Mouse (Mus musculus) heart, embryonic 12.5 days (tissue): Measurements from ENCODE around the gene Nob1. TPM values are rescaled to one million over a fixed set of nuclear protein-coding genes. Genes with fewer than 3 reads are reported as not detected.
A peak's percentile ranks its signal among the peaks of the same experiment; 100 is the strongest.

Experiments
- ATAC-seq: fragments of 200-750 bp; cut with Nextera tagmentation; 2 replicates; pipeline ENCODE4 v1.8.0; 2017; ENCODE audit warnings: moderate TSS enrichment, moderate library complexity; ENCODE audit not compliant: insufficient number of reproducible peaks, low FRiP score
- H3K27ac ChIP-seq: fragments of 300-500 bp; sonication (generic); 2 replicates; pipeline ENCODE4 v1.5.1; 2016; ENCODE audit warnings: mild to moderate bottlenecking, moderate library complexity; ENCODE audit not compliant: poor library complexity, severe bottlenecking
- H3K27me3 ChIP-seq: fragments of 300-500 bp; sonication (generic); replicated peaks from 2 replicates; pipeline ENCODE4 v1.6.1; 2016; ENCODE audit warnings: mild to moderate bottlenecking, moderate library complexity
- H3K36me3 ChIP-seq: fragments of 300-500 bp; sonication (generic); 2 replicates; pipeline ENCODE4 v1.6.1; 2016; ENCODE audit warnings: mild to moderate bottlenecking, moderate library complexity
- H3K4me1 ChIP-seq: fragments of 300-500 bp; sonication (generic); replicated peaks from 2 replicates; pipeline ENCODE4 v1.6.1; 2016; ENCODE audit warnings: mild to moderate bottlenecking
- H3K4me2 ChIP-seq: fragments of 300-500 bp; sonication (generic); 2 replicates; pipeline ENCODE4 v1.6.1; 2016; ENCODE audit warnings: mild to moderate bottlenecking, moderate library complexity
- H3K4me3 ChIP-seq: fragments of 300-500 bp; sonication (generic); 2 replicates; pipeline ENCODE4 v1.5.1; 2016; ENCODE audit warnings: mild to moderate bottlenecking
- H3K9ac ChIP-seq: fragments of 300-500 bp; sonication (generic); 2 replicates; pipeline ENCODE4 v1.6.1; 2016; ENCODE audit warnings: mild to moderate bottlenecking, moderate library complexity
- H3K9me3 ChIP-seq: fragments of 300-500 bp; sonication (generic); replicated peaks from 2 replicates; pipeline ENCODE4 v1.6.1; 2016; ENCODE audit warnings: mild to moderate bottlenecking, moderate library complexity
- WGBS: fragments of 180-500 bp; shearing (Covaris S2); methylation state at CpG from one replicate; pipeline ENCODE4 v1.1.7; 2016; 5-methylcytosine and 5-hydroxymethylcytosine counted together
- polyA plus RNA-seq: library from polyadenylated mRNA; unstranded; fragments of >200 nt; fragmentation: Nextera tagmentation; extraction: Ambion mirVana; gene quantifications from 2 replicates; pipeline ENCODE4 v1.2.1, GENCODE M21; 2016

Gene Nob1
- polyA plus RNA-seq, 1 experiment from 2014 or later, result 47.0 TPM

DNA sequence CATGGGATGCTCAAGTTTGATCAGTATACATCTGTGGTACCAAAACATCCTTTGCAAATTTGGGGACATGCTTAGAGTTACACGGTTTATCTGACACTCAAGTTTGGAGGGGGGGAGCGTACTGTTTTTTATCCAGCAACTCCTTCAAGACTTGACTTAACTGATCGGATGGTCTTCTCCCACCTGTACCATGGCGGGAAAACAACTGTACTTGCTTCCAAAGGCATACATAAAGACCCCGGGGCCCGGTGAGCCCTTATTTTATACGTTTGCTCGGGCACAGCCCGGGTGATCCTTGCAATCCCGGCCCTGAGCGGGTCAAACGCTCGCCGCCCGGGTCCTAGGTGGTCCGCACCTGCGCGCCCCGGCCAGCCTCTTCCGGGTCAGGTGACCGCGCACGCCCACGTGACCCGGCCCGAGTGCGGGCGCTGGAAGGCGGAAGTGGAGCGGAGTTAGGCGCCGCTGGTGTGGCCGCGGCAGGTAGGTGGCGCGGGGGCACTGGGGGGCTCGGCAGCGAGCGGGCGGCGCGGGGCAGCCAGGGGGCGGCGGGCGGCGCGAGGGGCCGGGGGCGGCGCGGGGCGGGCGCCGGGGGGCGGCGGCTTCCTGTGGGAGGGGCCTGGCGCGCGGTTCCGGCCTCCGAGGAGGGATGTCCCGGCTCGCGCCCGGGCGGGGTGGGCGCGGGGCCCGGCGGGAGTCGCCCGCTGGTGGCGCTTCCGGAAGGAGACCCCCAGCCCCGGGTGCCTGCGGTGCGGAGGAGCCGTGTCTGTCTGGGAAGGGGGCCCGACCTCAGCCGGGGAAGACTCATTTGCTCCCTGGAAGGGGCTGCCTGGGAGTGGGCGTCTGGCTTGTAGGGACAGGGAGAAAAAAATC lies 11.3 kb upstream of the Nob1 start, which contains the start of gene Wwp2:
Wwp2 (plus strand) TSS at position 404 of the 870 bp plus-strand sequence.
- peak within 1 kb of the TSS; percentile 78 for H3K4me2 ChIP-seq
- ATAC-seq, result peak; percentile 91
- H3K36me3 ChIP-seq, result no peaks in the 10 kb centered on the region
- H3K27ac ChIP-seq, result peak within 1 kb of the TSS; percentile 87
- peaks cover 11% of the 10 kb centered on the region for H3K4me1 ChIP-seq
- no peaks in the 10 kb centered on the region for H3K9me3 ChIP-seq
- H3K27me3 ChIP-seq, result no peaks in the 10 kb centered on the region
- peak within 1 kb of the TSS; percentile 89 for H3K4me3 ChIP-seq
- under 1% methylated on average over 60 of the region's 81 CpGs for WGBS
- H3K9ac ChIP-seq, result peak within 1 kb of the TSS; percentile 92

- ATAC-seq, result 0 out of 2 replicates have a peak, but pooled peaks have one; percentile 0
- Histone ChIP-seq H3K4me3 (peak overlapping the region; percentile 89), H3K9ac (peak overlapping the region; percentile 92; the same call in 1 of the 2 replicates), H3K4me1 (peaks cover 11% of the 10 kb centered on the region), H3K36me3 (no peaks in the 10 kb centered on the region), H3K4me2 (peak overlapping the region; percentile 78), H3K27me3 (no peaks in the 10 kb centered on the region), H3K27ac (no peak overlapping the region), H3K9me3 (no peaks in the 10 kb centered on the region)
- 31% methylated on average over 11 of the region's 11 CpGs for WGBS
Observed at GRCm38 (mm10) chr8:107435421-107435961, 10.6 kb upstream of the Nob1 start.

GRCm38 (mm10) chr8:107430821-107431220 lies 6.0 kb upstream of the Nob1 start:
- Histone ChIP-seq H3K4me3 (no peak overlapping the region), H3K9me3 (no peaks in the 10 kb centered on the region), H3K4me2 (no peak overlapping the region), H3K9ac (no peak overlapping the region), H3K27me3 (peaks cover 10% of the 10 kb centered on the region; the same call in 1 of the 2 replicates), H3K36me3 (no peaks in the 10 kb centered on the region), H3K27ac (no peak overlapping the region), H3K4me1 (peaks cover 6% of the 10 kb centered on the region; the same call in 1 of the 2 replicates)
- no peak for ATAC-seq
- WGBS, result 79% methylated on average over 8 of the region's 8 CpGs

DNA sequence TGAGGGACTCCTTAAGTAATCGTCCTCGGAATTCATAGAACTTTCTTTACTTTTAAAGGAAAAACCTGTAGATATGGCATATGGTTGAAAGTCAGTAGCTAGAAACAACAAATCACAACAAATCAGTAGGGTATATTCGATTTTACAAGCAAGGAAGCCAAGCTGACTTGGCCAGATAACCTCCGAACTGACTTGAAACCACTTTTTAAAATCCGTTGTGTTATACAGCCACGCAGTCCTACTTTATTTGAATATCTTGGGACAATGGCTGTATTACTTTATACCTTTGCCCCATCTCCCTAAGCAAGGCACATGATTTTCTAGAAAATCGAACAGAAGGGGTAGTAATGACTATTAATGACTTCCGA lies 363 bp upstream of the Nob1 start:
- 43% methylated on average over 8 of the region's 8 CpGs for WGBS
- ATAC-seq, result no peak
- peaks cover 11% of the 10 kb centered on the region; the same call in 1 of the 2 replicates for H3K4me1 ChIP-seq
- H3K27me3 ChIP-seq, result peaks cover 9% of the 10 kb centered on the region; the same call in 1 of the 2 replicates
- no peaks in the 10 kb centered on the region for H3K9me3 ChIP-seq
- no peak overlapping the region for H3K9ac ChIP-seq
- H3K4me2 ChIP-seq, result 0 out of 2 replicates have a peak overlapping the region, but pooled peaks have one; percentile 83
- H3K27ac ChIP-seq, result no peak overlapping the region
- H3K36me3 ChIP-seq, result peaks cover 22% of the 10 kb centered on the region
- H3K4me3 ChIP-seq, result peak overlapping the region; percentile 89; the same call in 1 of the 2 replicates

GRCm38 (mm10) chr8:107424176-107424575 lies 675 bp downstream of the Nob1 start:
- Histone ChIP-seq H3K9ac (peak overlapping the region; percentile 83), H3K9me3 (no peaks in the 10 kb centered on the region), H3K4me3 (peak overlapping the region; percentile 89), H3K36me3 (peaks cover 32% of the 10 kb centered on the region), H3K4me2 (peak overlapping the region; percentile 83), H3K27me3 (peaks cover 4% of the 10 kb centered on the region; the same call in 1 of the 2 replicates), H3K4me1 (peaks cover 11% of the 10 kb centered on the region; the same call in 1 of the 2 replicates), H3K27ac (peak overlapping the region; percentile 13; the same call in 1 of the 2 replicates)
- 0 out of 2 replicates have a peak, but pooled peaks have one; percentile 5 for ATAC-seq
- WGBS, result 26% methylated on average over 9 of the region's 9 CpGs

DNA sequence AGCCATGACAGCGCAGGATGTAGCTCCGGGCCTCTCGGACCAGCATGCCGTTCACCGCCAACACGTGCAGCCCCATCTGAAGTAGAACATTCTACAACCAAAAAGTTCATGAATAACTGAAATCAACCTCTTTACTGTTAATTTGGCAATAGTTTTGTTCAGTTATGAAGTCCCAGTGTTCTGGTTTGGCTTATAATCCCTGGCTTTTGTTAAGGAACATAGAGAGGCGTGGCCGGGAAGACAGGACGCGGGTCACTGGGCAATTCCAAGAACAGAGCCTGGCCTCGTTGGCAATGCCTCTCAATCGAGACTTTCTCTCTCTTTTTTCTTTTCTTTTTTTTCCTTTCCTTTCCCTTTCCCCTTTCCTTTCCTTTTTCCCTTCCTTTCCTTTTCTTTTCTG lies 7.8 kb downstream of the Nob1 start:
- Histone ChIP-seq H3K4me3 (no peak overlapping the region), H3K36me3 (peaks cover 96% of the 10 kb centered on the region), H3K4me2 (no peak overlapping the region), H3K9me3 (no peaks in the 10 kb centered on the region), H3K4me1 (no peaks in the 10 kb centered on the region), H3K27me3 (no peaks in the 10 kb centered on the region), H3K27ac (no peak overlapping the region), H3K9ac (no peak overlapping the region)
- no peak for ATAC-seq
- 92% methylated on average over 12 of the region's 12 CpGs for WGBS

GRCm38 (mm10) chr8:107413881-107414280 lies 11.0 kb downstream of the Nob1 start:
- no peak overlapping the region for H3K27ac ChIP-seq
- WGBS, result 91% methylated on average over 10 of the region's 10 CpGs
- no peak overlapping the region for H3K9ac ChIP-seq
- H3K9me3 ChIP-seq, result no peaks in the 10 kb centered on the region
- peaks cover 94% of the 10 kb centered on the region for H3K36me3 ChIP-seq
- ATAC-seq, result no peak
- no peak overlapping the region for H3K4me2 ChIP-seq
- no peaks in the 10 kb centered on the region for H3K4me1 ChIP-seq
- H3K27me3 ChIP-seq, result no peaks in the 10 kb centered on the region
- H3K4me3 ChIP-seq, result no peak overlapping the region

DNA sequence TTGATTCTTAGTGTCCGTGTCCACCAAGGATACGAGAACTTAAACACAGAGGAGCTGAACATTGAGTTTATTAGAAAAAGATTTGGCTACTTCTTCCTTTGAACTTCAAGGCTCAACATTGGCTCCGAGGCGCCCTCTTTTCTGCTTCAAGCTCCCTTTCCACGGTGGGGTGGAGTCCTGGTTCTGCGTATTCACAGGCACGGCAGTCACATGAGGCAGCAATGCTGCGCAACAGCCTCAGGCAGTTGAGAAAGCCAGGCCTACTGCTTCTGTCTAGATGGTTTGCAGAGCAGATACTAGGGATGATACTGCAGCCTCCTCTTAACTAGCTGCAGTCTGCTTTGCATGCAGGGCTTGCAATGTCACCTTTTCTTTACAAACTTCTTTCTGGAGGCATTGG lies 12.3 kb downstream of the Nob1 start:
- Histone ChIP-seq H3K4me2 (no peak overlapping the region), H3K4me3 (no peak overlapping the region), H3K27me3 (no peaks in the 10 kb centered on the region), H3K9me3 (no peaks in the 10 kb centered on the region), H3K4me1 (no peaks in the 10 kb centered on the region), H3K36me3 (peaks cover 89% of the 10 kb centered on the region), H3K9ac (no peak overlapping the region), H3K27ac (no peak overlapping the region)
- 91% methylated on average over 8 of the region's 8 CpGs for WGBS
- no peak for ATAC-seq

DNA sequence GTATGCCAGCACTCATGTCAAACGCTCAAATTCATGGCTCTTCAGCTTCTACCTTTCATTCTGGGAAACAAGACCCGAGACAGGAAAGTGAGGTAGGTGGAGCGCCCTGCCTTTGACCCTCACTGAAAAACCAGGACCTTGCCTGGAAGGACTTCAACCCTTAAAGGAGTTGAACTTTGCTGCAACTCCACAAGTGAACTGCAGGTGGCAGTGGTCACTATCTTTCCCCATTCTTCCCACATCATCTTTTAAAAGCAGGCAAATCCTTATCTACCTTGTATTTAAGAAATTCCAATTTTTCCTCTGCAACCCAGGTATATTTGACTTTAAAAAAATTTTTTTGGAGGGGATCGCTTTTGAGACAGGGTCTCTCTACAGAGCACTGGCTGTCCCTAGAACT lies 13.5 kb downstream of the Nob1 start:
- WGBS, result 60% methylated on average over 4 of the region's 4 CpGs
- Histone ChIP-seq H3K4me3 (no peak overlapping the region), H3K4me2 (no peak overlapping the region), H3K27me3 (no peaks in the 10 kb centered on the region), H3K9ac (no peak overlapping the region), H3K36me3 (peaks cover 81% of the 10 kb centered on the region), H3K4me1 (no peaks in the 10 kb centered on the region), H3K9me3 (no peaks in the 10 kb centered on the region), H3K27ac (no peak overlapping the region)
- no peak for ATAC-seq

DNA sequence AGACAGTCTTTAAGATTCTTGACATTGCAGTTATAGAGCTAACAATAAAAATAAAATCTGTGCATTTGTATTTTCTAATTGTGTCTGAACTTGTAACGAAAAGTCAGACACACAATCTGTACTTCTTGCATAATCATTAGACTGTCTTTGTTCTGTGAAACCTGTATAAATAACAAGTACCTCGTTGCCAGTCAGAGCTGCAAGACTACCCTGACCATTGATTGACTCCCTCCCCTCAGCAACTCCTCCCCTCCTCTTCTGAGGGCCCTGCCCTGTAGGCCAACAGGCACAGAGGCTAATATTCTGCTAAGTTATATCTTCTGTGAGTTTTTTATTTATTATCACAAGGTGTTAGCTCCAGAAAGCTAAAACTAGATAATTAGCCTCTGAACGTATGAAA lies 18.9 kb downstream of the Nob1 start:
- ATAC-seq, result no peak
- H3K9ac ChIP-seq, result no peak overlapping the region
- no peaks in the 10 kb centered on the region for H3K27me3 ChIP-seq
- no peaks in the 10 kb centered on the region for H3K9me3 ChIP-seq
- H3K4me2 ChIP-seq, result no peak overlapping the region
- peaks cover 28% of the 10 kb centered on the region for H3K36me3 ChIP-seq
- H3K4me1 ChIP-seq, result peaks cover 5% of the 10 kb centered on the region; the same call in 1 of the 2 replicates
- 66% methylated on average over 3 of the region's 3 CpGs for WGBS
- no peak overlapping the region for H3K27ac ChIP-seq
- no peak overlapping the region for H3K4me3 ChIP-seq

DNA sequence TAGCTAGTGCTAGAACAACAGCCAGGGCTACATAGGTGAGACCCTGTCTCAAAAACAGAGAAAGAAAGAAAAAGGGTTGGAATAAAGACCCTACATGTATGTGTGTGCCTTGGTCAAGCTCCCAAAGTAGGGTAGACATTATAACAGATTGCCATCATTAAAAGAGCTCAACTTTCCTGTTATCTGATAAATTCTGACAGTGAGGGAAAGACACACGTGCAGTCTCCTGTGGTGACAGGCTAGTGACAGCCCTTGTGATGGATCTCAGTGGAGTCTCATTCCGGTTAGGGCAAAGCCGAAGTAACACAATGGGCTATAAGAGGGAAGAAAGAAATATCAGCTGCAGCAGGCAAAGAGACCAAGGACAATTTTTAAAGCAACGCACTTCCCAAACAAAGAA lies 20.8 kb downstream of the Nob1 start:
- H3K36me3 ChIP-seq, result peaks cover 10% of the 10 kb centered on the region
- H3K9ac ChIP-seq, result no peak overlapping the region
- no peak overlapping the region for H3K4me3 ChIP-seq
- no peak for ATAC-seq
- peak overlapping the region; percentile 68; the same call in 1 of the 2 replicates for H3K4me2 ChIP-seq
- H3K27me3 ChIP-seq, result no peaks in the 10 kb centered on the region
- peaks cover 5% of the 10 kb centered on the region; the same call in 1 of the 2 replicates for H3K4me1 ChIP-seq
- H3K9me3 ChIP-seq, result no peaks in the 10 kb centered on the region
- 56% methylated on average over 4 of the region's 4 CpGs for WGBS
- peak overlapping the region; percentile 47; the same call in 1 of the 2 replicates for H3K27ac ChIP-seq
